Mouse (Mus musculus) WW6 (cell line): ENCODE results near the gene Acap2.

ENCODE experiments used
- DNase-seq: peaks from one replicate; pipeline ENCODE4 v3.0.0-alpha.2; 2013; ENCODE audit warnings: low read depth, low spot score

Gene Acap2

DNA sequence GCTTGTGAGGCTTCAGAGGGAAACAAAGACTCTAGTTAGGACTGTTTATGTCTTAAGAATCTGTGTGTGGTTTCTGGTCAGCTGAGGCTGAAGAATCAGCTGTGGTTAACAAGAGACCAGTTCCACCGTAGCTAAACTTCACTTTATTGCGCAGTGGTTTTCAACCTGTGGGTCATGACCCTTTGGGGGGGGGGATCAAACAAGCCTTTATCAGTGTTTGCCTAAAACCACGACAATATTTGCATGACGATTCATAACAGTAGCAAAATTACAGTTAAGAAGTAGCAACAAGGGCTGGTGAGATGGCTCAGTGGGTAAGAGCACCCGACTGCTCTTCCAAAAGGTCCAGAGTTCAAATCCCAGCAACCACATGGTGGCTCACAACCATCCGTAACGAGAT, 4.7 kb upstream of the Acap2 start:
- no peak for DNase-seq

DNA sequence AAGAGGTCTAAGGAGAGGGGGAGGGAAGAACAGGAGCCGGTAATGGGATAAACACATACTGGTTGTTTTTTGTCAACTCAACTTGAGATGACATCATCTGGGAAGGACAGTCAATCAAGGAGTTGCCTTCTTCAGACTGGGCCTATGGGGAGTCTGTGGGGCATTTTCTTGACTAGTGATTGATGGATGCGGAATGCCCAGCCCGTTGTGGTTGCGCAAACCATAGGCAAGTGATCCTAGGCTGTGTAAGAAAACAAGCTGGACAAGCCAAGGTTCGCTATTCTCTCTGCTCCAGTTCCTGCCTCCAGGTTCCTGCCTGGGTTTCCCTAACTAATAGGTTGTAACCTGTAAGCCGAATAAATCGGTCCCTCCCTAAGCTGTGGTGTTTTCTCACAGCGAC, 4.1 kb upstream of the Acap2 start:
- no peak for DNase-seq

DNA sequence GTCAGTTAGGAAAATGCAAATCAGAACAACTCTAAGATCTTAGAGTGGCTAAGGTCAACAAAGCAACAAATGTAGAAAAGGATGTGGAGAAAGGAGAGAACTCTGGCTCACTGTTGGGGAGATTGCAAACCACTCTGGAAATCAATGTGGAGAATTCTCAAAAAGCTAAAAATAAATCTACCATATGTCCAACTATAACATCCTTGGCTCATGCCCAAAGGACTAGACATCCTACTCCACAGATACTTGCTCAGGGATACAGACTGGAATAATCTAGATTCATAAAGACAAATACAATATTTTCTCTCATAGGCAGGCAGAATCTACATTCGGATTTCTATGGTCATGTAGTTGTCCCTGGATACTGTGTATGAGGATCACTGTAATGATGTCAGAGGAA, 3.2 kb upstream of the Acap2 start:
- no peak for DNase-seq

DNA sequence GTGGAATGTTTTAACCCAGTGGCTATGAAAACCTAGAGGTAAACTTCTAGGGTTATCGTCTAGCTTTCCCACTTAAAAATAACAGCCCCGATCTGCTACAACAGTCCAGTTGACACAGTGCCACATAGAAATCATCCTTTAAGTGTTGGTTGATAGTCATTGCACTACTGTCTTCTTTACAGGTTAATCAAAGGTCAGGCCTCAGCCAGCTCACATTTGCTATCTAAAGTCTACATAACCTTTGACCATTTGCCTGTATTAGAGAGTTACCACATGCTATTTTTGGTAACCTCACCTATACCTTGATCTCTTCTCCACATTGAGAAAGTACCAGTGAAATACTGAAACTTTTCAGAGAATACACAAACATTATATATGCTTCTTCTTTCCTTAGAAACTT, 659 bp upstream of the Acap2 start:
- no peak for DNase-seq

GRCm38 (mm10) chr16:31199926-31200789, 887 bp downstream of the Acap2 start:
- peak; percentile 9 for DNase-seq

GRCm38 (mm10) chr16:31199591-31199925, 1.5 kb downstream of the Acap2 start:
- no peak for DNase-seq

DNA sequence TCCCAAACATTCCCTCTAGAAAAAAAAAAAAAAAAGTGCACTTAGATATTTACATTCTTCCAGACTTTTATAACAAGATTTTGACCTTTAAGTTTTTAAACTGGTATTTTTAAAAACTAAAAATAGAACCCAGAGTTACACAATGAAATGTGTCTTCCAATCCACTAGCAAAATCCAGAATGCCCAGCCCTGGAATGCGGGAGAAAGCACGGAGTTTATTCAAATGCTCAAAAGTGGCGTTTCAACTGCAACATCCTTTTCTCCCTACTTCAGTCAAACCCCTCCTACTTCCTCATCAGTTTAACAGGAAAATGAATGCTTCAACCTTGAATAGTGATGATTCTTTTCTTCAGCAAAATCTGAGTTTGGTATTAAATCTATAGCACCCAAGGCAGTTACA, 4.1 kb downstream of the Acap2 start:
- DNase-seq, result no peak

DNA sequence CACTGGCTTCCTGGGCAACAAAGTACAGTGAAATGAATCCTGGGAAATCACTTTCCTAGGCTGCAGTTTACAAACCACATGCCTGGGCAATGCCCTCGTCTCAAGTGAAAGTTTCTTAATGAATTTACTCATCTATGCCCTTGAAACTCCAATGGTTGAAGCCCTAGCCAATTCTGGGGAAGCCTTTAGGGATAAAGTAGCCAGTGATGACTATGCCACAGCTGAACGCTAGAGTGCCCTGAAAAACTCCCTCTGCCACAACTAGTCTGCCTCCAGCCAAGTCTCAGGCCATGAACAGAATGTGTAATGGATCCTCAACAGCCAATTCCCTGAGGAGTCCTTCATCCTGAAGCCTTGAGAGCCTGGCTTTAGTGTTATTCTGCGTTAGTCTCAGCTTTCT, 8.5 kb downstream of the Acap2 start:
- no peak for DNase-seq

- no peak for DNase-seq
Measured at GRCm38 (mm10) chr16:31191818-31192217, 9.2 kb downstream of the Acap2 start.

DNA sequence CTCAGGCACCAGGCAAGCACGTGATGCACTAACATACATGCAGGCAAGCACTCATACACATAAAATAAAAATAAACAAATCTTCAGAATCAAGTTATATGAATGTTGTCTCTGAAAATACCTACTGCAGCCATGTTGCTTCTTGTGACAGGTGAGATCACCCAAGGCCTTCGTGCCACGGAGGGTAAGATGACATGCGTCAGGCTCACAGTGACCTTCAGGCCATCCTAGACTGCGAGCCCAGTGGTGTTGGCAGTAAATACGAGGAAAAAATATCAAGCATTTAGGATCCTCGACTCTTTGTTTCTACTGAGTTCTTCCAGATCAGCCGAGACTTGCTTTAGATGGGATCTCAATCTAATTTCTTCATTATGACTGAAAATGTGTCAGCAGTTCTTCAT, 10.6 kb downstream of the Acap2 start:
- no peak for DNase-seq

GRCm38 (mm10) chr16:31189291-31189690, 11.8 kb downstream of the Acap2 start:
- DNase-seq, result no peak

DNA sequence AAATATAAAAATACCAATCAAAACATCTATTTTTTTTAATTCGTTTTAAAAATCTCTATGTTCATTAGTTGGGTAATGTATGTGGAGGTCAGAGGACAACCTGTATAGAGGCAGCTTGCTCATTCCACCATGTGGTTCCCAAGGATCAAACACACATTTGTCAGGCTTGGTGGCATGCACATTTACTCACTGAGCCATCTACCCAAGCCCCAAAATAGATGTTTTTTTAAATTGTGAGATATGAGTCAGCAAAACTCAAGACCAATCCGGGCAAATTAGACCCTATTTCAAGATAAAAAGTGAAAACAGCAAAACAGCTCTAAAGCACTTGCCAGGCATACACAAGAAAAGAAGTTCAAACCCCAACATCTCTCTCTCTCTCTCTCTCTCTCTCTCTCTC, 12.2 kb downstream of the Acap2 start:
- no peak for DNase-seq

DNA sequence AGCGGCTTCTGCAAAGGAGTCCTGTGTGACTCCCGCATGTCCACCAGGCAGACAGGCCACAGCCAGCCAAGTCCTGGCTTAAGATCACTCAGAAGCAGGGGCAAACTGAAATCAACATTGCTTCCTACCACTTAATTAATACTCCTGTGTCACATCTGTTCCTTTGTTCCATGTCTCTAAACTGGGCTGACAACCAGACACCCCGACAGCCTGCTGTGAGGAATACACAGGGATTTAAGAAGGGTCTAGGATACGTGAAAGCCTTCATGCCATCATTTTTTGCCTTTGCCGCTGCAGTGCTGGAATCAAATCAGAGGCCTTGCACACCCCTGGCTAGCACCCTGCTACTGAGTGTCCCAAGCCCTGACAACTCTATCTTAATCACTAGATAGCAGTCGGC, 12.8 kb downstream of the Acap2 start:
- DNase-seq, result no peak

DNA sequence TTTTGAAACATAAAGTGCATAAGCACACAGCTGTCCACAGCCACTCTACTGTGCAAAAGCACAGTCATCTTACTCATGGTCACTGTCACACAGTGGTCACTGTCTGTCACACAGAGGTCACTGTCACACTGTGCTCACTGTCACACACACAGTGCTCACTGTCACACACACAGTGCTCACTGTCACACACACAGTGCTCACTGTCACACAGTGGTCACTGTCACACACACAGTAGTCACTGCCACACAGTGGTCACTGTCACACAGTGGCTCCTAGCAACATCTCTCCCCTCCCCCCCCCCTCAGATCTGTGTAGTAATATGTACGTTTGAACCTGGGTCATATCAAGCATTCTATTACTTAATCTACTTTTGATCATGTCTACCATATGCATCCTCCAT, 13.9 kb downstream of the Acap2 start:
- no peak for DNase-seq

DNA sequence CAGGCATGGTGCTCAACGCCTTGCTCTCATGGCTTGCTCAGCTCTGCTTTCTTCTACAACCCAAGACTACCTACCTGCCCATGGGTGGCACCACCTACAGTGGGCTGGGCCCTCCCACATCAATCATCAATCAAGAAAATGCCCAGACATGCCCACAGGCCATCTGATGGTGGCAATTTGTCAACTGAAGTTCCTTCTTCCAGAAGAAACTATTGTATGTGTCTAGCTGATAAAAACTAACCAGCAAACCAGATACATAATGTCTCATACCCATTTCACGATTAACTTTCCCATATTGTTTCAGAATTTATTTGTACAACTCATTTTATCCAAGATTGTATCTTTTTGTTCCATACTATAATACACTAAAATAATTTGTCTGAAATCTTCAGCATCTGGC, 15.3 kb downstream of the Acap2 start:
- no peak for DNase-seq

GRCm38 (mm10) chr16:31184727-31185126, 16.3 kb downstream of the Acap2 start:
- no peak for DNase-seq

DNA sequence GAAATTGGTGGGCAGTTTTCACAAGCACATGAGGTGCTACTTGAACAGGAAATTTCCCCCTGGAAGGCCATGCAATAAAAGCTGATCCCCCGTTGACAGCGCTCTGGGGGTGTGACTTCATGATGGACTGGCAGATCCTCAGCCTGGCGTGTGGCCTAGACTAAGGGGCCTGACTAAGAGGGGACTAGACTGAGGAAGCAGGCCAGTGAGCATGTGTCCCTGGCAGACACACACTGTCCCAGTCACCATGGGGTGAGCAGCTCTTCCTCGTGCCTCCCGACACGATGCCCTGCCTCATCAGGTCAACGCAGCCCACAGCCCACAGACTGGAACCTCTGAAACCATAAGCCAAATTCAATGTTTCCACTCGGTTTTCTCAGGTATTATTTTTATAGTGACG, 18.5 kb downstream of the Acap2 start:
- no peak for DNase-seq

- DNase-seq, result no peak
Measured at GRCm38 (mm10) chr16:31180843-31181242, 20.2 kb downstream of the Acap2 start.

DNA sequence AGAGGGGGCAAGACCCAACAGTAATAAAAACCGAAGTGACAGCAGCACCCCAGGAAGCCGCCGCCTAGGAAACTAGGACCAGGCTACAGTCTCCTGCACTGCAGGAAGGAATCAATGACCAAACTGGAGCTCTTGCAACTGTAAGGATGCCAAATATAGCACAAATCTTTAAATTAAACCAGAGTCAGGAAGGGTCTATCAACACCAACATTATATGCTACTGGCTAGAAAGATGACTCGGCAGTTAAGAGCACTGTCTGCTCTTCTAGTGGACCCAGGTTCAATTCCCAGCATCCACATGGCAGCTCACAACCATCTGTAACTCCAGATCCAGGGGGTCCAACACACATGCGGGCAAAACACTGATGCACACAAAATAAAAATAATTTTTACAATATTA, 21.7 kb downstream of the Acap2 start:
- no peak for DNase-seq

- no peak for DNase-seq
Measured at GRCm38 (mm10) chr16:31174880-31175638, 26.0 kb downstream of the Acap2 start.

DNA sequence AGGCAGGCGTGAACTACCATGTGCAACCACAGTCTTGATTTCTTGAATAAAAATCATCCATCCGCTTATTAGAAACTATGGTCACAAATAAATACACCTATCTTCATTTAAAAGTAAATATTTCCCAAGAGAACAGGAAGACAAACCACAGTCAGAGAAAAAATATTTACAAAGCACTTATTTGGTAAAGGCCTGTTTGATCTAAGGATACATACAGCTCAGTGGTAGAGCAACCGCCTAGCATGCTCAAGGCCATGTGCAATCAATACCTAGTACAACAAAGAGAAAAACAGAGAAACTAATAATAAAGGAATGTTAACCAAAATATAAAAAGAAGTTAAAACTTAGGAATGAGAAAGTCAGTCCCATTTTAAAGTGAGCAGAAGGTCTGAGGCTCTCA, 28.8 kb downstream of the Acap2 start:
- DNase-seq, result no peak

DNA sequence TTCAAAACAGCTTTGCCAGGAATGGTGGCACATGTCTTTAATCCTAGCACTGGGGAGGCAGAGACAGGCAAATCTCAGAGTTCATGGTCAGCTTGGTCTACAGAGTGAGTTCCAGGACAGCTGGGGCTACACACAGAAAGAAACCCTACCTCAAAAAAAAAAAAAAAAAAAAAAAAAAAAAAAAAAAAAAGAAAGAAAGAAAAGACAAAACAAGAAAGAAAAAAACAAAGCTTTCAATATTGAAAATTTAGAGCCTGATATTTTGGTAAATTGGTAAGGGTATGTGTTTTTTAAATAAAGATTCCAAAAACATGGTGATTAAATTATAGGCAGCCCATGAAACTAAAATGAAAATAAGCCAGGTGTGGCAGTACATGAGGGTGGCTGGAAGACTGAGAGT, 29.6 kb downstream of the Acap2 start:
- no peak for DNase-seq

DNA sequence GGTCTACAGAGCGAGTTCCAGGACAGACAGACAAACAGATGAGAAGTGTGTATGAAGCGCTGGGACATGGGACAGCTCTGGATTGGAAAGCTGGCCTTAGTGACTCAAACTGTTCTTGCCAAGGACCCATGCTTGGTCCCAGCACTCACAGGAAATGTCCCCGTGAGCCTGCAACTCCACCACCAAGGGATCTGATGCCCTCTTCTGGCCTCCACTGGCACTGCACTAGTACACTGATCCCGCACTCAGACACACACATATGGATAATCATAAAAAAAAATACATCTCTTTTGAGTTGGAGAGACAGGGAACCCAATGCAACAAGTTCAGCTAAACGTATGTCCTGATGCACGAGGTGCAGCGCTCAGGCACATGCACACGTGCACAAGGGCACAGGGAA, 30.7 kb downstream of the Acap2 start:
- DNase-seq, result peak; percentile 39
